Mouse (Mus musculus): ENCODE results near the gene Gm12845. TPM values are rescaled to one million over a fixed set of nuclear protein-coding genes. Genes with fewer than 3 reads are reported as not detected.
A peak's percentile ranks its signal among the peaks of the same experiment; 100 is the strongest.

Gm12845 gene
- polyA plus RNA-seq (2014; fragmentation: Nextera tagmentation; extraction: Ambion mirVana): not detected in 2 replicates

DNA sequence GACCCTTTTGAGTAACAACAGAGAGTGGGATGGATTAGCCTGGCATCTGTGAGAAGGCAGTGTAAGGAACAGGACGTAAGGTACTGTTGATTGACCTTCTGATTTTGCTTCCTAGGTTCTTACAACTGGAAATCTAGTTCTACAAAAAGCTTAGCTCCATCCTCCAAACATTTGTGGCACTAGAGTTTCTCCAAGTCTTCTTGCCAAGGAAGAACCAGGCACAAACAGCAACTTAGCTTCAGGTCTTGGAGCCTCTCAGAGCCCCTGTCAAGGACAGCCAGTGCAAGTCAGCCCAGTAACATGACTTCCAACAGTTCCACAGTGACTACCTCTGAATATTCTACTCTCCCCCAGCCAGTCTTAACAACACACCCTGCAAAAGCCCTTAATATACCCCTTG is at the start of gene Gm12845:
Gm12845 (plus strand) TSS at position 301 of the 400 bp plus-strand sequence.
- Histone ChIP-seq H3K4me3 (ENCODE audit: low read depth, low read length) (no peak within 1 kb of the TSS), H3K9ac (ENCODE audit: low read length) (no peak within 1 kb of the TSS), H3K27ac (ENCODE audit: low read depth, low read length) (no peak within 1 kb of the TSS), H3K27me3 (ENCODE audit: control insufficient read depth, insufficient read depth, low read length) (no peaks in the 10 kb centered on the region), H3K9me3 (ENCODE audit: control insufficient read depth, low read length) (no peaks in the 10 kb centered on the region), H3K4me2 (ENCODE audit: low read depth) (no peak within 1 kb of the TSS), H3K4me1 (ENCODE audit: control insufficient read depth, insufficient read depth, low read length) (no peaks in the 10 kb centered on the region), H3K36me3 (ENCODE audit: control insufficient read depth, insufficient read depth, low read length) (no peaks in the 10 kb centered on the region)
- DNase-seq (ENCODE audit: low spot score) (no peak), ATAC-seq (ENCODE audit: insufficient read depth, low FRiP score, low TSS enrichment) (no peak)
- WGBS: 91% methylated on average over 1 of the region's 1 CpGs

- Histone ChIP-seq H3K9me3 (ENCODE audit: control insufficient read depth, low read length) (no peaks in the 10 kb centered on the region), H3K27me3 (ENCODE audit: control insufficient read depth, insufficient read depth, low read length) (no peaks in the 10 kb centered on the region), H3K4me3 (ENCODE audit: low read depth, low read length) (no peak overlapping the region), H3K4me1 (ENCODE audit: control insufficient read depth, insufficient read depth, low read length) (peaks cover 7% of the 10 kb centered on the region), H3K9ac (ENCODE audit: low read length) (no peak overlapping the region), H3K4me2 (ENCODE audit: low read depth) (no peak overlapping the region), H3K36me3 (ENCODE audit: control insufficient read depth, insufficient read depth, low read length) (peaks cover 8% of the 10 kb centered on the region), H3K27ac (ENCODE audit: low read depth, low read length) (no peak overlapping the region)
- 16% methylated on average over 3 of the region's 3 CpGs for WGBS
- no peak for ATAC-seq (ENCODE audit: insufficient read depth, low FRiP score, low TSS enrichment)
- peak; percentile 85 for DNase-seq (ENCODE audit: low spot score)
These were observed 47.3 kb upstream of the Gm12845 start for GRCm38 (mm10) chr4:117676903-117677302.

GRCm38 (mm10) chr4:117680963-117681362 is 43.2 kb upstream of the Gm12845 start:
- Histone ChIP-seq H3K36me3 (ENCODE audit: control insufficient read depth, insufficient read depth, low read length) (peaks cover 3% of the 10 kb centered on the region), H3K9ac (ENCODE audit: low read length) (no peak overlapping the region), H3K9me3 (ENCODE audit: control insufficient read depth, low read length) (no peaks in the 10 kb centered on the region), H3K4me2 (ENCODE audit: low read depth) (no peak overlapping the region; the same call in 1 of the 2 replicates), H3K27me3 (ENCODE audit: control insufficient read depth, insufficient read depth, low read length) (no peaks in the 10 kb centered on the region), H3K4me3 (ENCODE audit: low read depth, low read length) (no peak overlapping the region), H3K27ac (ENCODE audit: low read depth, low read length) (no peak overlapping the region), H3K4me1 (ENCODE audit: control insufficient read depth, insufficient read depth, low read length) (0 out of 2 replicates have a peak, but pooled peaks cover 2% of the 10 kb centered on the region)
- ATAC-seq (ENCODE audit: insufficient read depth, low FRiP score, low TSS enrichment) (no peak), DNase-seq (ENCODE audit: low spot score) (no peak)
- 77% methylated on average over 6 of the region's 6 CpGs for WGBS

DNA sequence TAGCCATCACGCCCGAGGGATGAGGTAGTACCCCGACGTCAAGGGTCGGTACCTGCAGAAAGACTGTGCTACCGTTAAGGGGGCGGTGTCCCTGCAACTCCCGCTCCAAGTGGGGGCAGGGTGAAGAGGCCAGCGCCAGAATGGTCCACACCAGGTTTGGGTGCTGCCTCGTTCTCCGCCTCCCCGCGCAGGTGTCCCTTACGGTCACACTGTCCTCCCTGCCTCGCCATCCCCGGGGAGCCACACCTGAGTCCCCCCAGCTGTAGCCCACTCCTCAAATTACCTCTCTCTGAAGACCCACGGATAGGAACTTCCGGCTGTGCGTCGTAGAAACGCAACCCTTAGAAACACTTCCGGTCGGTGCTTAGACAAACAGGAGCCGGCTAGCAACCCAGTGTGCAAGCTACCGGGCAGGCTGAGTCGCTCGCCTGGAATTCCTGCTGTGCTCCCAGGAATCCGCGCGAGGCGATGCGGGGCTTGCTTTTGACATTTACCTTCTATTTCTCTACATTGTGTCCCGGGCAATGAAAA is 42.2 kb upstream of the Gm12845 start, which contains the start of gene Dmap1:
Dmap1 (minus strand) TSS at position 343 of the 531 bp plus-strand sequence.
- H3K36me3 ChIP-seq (ENCODE audit: control insufficient read depth, insufficient read depth, low read length): peaks cover 2% of the 10 kb centered on the region
- no peak within 1 kb of the TSS for H3K27ac ChIP-seq (ENCODE audit: low read depth, low read length)
- no peaks in the 10 kb centered on the region for H3K9me3 ChIP-seq (ENCODE audit: control insufficient read depth, low read length)
- ATAC-seq (ENCODE audit: insufficient read depth, low FRiP score, low TSS enrichment) (peak; percentile 86), DNase-seq (ENCODE audit: low spot score) (peak; percentile 91)
- 0 out of 2 replicates have a peak, but pooled peaks cover 2% of the 10 kb centered on the region for H3K4me1 ChIP-seq (ENCODE audit: control insufficient read depth, insufficient read depth, low read length)
- H3K4me3 ChIP-seq (ENCODE audit: low read depth, low read length): peak within 1 kb of the TSS; percentile 89
- H3K4me2 ChIP-seq (ENCODE audit: low read depth): peak within 1 kb of the TSS; percentile 79
- no peaks in the 10 kb centered on the region for H3K27me3 ChIP-seq (ENCODE audit: control insufficient read depth, insufficient read depth, low read length)
- peak within 1 kb of the TSS; percentile 76 for H3K9ac ChIP-seq (ENCODE audit: low read length)
- under 1% methylated on average over 33 of the region's 33 CpGs for WGBS

GRCm38 (mm10) chr4:117682463-117682862 is 41.7 kb upstream of the Gm12845 start:
- H3K36me3 ChIP-seq (ENCODE audit: control insufficient read depth, insufficient read depth, low read length): peaks cover 1% of the 10 kb centered on the region
- H3K4me3 ChIP-seq (ENCODE audit: low read depth, low read length): peak overlapping the region; percentile 89
- peak overlapping the region; percentile 79 for H3K4me2 ChIP-seq (ENCODE audit: low read depth)
- no peaks in the 10 kb centered on the region for H3K9me3 ChIP-seq (ENCODE audit: control insufficient read depth, low read length)
- no peaks in the 10 kb centered on the region for H3K27me3 ChIP-seq (ENCODE audit: control insufficient read depth, insufficient read depth, low read length)
- no peak overlapping the region; the same call in 1 of the 2 replicates for H3K9ac ChIP-seq (ENCODE audit: low read length)
- H3K27ac ChIP-seq (ENCODE audit: low read depth, low read length): no peak overlapping the region
- 0 out of 2 replicates have a peak, but pooled peaks cover 2% of the 10 kb centered on the region for H3K4me1 ChIP-seq (ENCODE audit: control insufficient read depth, insufficient read depth, low read length)
- DNase-seq (ENCODE audit: low spot score) (no peak), ATAC-seq (ENCODE audit: insufficient read depth, low FRiP score, low TSS enrichment) (no peak)

DNA sequence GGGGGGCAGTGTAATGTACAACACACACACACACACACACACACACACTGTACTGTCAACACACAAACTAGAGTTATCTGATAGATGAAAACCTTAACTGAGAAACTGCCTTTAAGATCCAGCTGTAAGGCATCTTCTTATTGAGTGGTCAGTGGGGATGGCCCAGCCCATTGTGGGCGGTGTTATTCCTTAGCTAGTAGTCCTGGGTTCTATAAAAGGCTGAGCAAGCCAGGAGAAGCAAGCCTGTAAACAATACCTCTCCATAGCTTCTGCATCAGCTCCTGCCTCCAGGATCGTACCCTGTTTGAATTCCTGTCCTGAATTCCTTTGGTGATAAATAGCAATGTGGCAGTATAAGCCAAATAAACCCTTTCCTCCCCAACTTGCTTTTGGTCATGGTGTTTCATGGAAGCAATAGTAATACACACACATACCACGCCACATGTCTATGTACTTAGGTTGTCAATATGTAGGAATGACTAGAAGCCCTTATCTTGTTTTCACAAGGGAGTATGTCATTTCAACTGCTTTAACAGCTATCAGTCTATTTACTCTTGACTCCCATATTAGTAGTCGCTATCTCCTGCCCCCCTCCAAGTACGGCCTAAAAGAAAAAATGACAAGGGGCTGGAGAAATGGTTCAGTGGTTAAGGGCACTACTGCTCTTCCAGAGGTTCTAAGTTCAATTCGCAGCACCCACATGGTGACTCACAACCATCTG is 41.0 kb upstream of the Gm12845 start:
- ATAC-seq (ENCODE audit: insufficient read depth, low FRiP score, low TSS enrichment) (no peak), DNase-seq (ENCODE audit: low spot score) (no peak)
- Histone ChIP-seq H3K4me1 (ENCODE audit: control insufficient read depth, insufficient read depth, low read length) (0 out of 2 replicates have a peak, but pooled peaks cover 2% of the 10 kb centered on the region), H3K27ac (ENCODE audit: low read depth, low read length) (no peak overlapping the region), H3K36me3 (ENCODE audit: control insufficient read depth, insufficient read depth, low read length) (no peaks in the 10 kb centered on the region; the same call in 1 of the 2 replicates), H3K27me3 (ENCODE audit: control insufficient read depth, insufficient read depth, low read length) (no peaks in the 10 kb centered on the region), H3K9me3 (ENCODE audit: control insufficient read depth, low read length) (no peaks in the 10 kb centered on the region), H3K9ac (ENCODE audit: low read length) (no peak overlapping the region), H3K4me2 (ENCODE audit: low read depth) (no peak overlapping the region), H3K4me3 (ENCODE audit: low read depth, low read length) (no peak overlapping the region)
- WGBS: 85% methylated on average over 6 of the region's 6 CpGs

DNA sequence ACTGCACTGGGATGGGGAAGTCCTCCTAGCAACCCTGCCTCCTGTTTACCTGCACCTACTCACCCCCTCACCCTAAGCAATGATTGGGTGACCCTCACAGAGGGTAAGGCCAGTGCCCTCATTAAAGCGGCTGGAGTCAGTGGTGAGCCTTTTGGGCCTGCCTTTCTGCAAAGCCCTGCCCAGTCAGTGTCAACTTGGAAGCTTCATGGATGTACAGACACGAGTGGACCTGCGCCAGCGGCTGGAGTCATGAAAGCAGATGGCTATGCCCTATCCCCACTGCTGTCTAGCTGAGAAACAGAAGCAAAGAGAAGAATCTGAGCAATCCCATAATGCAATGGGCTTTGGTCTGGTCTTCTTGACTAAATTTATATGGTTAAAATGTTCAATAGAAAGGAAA is 37.9 kb upstream of the Gm12845 start:
- Histone ChIP-seq H3K9me3 (ENCODE audit: control insufficient read depth, low read length) (no peaks in the 10 kb centered on the region), H3K4me2 (ENCODE audit: low read depth) (no peak overlapping the region), H3K4me3 (ENCODE audit: low read depth, low read length) (no peak overlapping the region), H3K9ac (ENCODE audit: low read length) (no peak overlapping the region), H3K4me1 (ENCODE audit: control insufficient read depth, insufficient read depth, low read length) (0 out of 2 replicates have a peak, but pooled peaks cover 2% of the 10 kb centered on the region), H3K27ac (ENCODE audit: low read depth, low read length) (no peak overlapping the region), H3K27me3 (ENCODE audit: control insufficient read depth, insufficient read depth, low read length) (no peaks in the 10 kb centered on the region), H3K36me3 (ENCODE audit: control insufficient read depth, insufficient read depth, low read length) (no peaks in the 10 kb centered on the region)
- WGBS: 82% methylated on average over 4 of the region's 4 CpGs
- ATAC-seq (ENCODE audit: insufficient read depth, low FRiP score, low TSS enrichment): no peak
- no peak for DNase-seq (ENCODE audit: low spot score)

DNA sequence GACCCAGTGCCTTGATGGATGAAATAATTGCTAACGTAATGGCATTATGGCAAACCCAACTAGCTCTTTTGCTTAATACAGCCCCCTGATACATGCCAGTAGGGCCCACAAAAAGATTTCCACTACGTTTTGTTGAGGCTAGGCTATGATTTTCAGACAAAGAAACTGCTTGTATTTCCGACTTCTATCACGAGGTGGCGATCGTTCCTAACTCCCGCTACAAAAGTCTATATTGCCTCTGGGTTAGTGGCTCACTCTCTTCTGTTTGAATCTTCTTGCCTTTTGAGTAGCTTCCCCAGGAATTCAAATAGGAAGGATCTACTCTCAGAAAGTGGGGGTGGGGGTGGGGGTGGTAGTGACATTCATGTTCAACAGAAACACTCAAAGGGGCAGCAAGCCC is 18.9 kb upstream of the Gm12845 start:
- DNase-seq (ENCODE audit: low spot score): peak; percentile 54
- 5% methylated on average over 7 of the region's 7 CpGs for WGBS

More for the DNA sequence above, 18.9 kb upstream of the Gm12845 start:
- Histone ChIP-seq H3K4me3 (ENCODE audit: low read depth, low read length) (no peak overlapping the region), H3K36me3 (ENCODE audit: control insufficient read depth, insufficient read depth, low read length) (no peaks in the 10 kb centered on the region), H3K27ac (ENCODE audit: low read depth, low read length) (no peak overlapping the region), H3K27me3 (ENCODE audit: control insufficient read depth, insufficient read depth, low read length) (no peaks in the 10 kb centered on the region), H3K4me1 (ENCODE audit: control insufficient read depth, insufficient read depth, low read length) (no peaks in the 10 kb centered on the region), H3K9me3 (ENCODE audit: control insufficient read depth, low read length) (no peaks in the 10 kb centered on the region), H3K9ac (ENCODE audit: low read length) (no peak overlapping the region), H3K4me2 (ENCODE audit: low read depth) (no peak overlapping the region)
- no peak for ATAC-seq (ENCODE audit: insufficient read depth, low FRiP score, low TSS enrichment)
